Mouse (Mus musculus) C2C12 (cell line): Measurements from ENCODE around the gene Mrpl11.

Source experiments
- CTCF ChIP-seq: IDR thresholded peaks from one replicate; pipeline ENCODE4 v1.5.1; 2011; ENCODE audit not compliant: control insufficient read depth, insufficient read depth, insufficient read length
- MYOD1 ChIP-seq: IDR thresholded peaks from one replicate; pipeline ENCODE4 v1.6.1; 2011; ENCODE audit warnings: low read depth; ENCODE audit not compliant: control insufficient read depth, insufficient read length

DNA sequence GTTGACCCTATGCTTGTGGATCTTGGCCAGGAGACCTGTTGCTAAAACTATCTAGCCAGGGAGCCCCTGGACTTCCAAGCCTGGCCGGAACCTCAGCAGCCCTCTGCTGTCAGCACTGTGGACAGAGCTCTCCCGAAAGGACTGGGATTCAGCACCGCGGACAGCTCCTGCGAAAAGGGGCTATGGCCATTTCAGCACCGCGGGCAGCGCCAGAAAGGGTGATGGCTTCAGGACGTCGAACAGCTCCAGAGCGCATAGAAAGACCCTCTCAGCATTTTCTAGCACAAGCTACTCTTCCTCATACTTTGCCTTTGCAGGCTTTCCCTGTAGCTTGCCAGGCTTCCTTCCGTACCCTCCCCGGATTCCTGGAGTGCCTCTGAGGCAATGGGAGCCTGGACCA, 27.1 kb downstream of the Mrpl11 start:
- TF ChIP-seq CTCF = no peak
- no peak for TF ChIP-seq MYOD1
